Mouse (Mus musculus): Measurements from ENCODE around the gene Olfr1385. TPM values are rescaled to one million over a fixed set of nuclear protein-coding genes. Genes with fewer than 3 reads are reported as not detected.

The Olfr1385 gene
- polyA plus RNA-seq (2017; shearing (Covaris generic)) = 0.05 TPM

DNA sequence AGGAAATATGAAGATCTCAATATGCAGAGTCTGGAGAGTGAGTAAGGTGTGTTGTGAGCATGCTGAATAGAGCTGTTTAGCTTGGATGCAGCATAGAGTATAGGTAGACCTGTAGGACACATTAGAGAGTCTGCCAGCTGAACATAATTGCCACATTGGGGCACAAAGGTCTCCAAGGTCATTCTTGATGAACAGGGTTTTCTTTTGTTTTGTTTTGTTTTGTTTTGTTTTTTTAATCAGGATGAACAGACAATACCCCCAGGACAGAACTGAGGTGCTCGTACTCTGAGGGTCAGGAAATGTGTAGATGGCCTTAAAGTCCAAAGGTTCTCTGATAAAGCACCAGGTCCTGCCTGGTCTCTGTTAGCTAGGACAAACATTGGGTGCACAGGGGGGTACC lies at the start of gene Olfr1385:
Gene Olfr1385 (plus strand): TSS at position 301 of the 400 bp plus-strand sequence.

DNA sequence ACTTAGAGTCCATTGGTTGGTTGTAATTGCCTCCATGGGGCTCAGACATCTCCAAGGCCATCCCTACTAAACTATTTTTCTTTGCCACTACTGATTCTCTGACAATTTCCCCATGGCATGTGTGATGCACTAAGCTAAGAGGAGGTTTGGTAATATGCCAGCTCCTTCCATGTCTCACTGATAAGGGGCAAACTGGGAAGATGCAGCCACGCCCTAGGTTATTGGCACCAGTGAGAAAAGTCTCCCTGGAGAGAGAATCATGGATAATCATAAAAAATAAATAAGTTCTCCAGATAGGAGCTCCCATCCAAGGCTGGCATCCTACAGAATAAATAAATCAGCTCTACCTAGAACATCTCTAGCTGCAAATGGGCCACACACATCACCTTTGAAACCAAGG lies 33.8 kb upstream of the Olfr1385 start, which contains the start of gene Olfr1387:
Gene Olfr1387 (plus strand): TSS at position 301 of the 400 bp plus-strand sequence.

GRCm38 (mm10) chr11:49464746-49465145 lies 24.1 kb upstream of the Olfr1385 start, which contains the start of gene Olfr1386:
Gene Olfr1386, plus strand, starts transcription at chr11:49465046.

DNA sequence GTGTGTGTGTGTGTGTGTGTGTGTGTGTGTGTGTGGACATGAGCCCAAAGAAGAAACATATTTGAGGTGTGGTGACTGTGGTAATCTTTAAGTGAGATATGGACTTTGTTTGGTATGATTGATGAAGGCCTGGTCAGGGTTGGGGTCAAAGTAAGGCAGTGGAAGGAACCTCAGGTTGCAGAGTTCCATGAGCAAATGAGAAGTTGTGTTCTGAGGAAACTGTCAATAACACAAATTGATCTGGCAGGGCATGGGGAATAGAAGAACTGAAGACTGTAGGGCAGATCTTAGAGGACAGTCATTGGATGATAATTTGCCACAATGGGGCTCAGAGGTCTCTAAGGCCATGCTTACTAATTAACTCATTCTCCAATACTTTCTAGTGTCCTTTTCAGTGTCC lies 30.5 kb downstream of the Olfr1385 start, which contains the start of gene Olfr1383:
Gene Olfr1383 (plus strand): TSS at position 301 of the 400 bp plus-strand sequence.

DNA sequence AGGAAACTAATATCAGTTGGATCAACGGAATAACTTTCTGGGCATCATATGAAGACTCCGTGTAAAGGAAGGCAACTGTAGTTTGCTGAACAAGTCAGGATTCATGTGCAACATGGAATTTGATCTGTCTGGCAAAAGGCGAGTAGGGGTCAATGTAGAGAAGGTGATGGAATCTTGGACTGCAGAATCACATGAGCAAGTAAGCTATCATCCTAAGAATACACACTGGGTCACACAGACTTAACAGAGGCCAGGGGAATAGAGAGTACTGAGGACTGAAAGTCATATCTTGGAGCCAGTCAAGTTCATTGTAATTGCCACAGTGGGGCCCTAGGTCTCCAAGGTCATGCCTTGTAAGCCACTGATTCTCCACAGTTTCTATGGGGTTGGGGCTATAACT lies 39.1 kb downstream of the Olfr1385 start, which contains the start of gene Olfr1382:
Gene Olfr1382 (plus strand): TSS at position 301 of the 400 bp plus-strand sequence.

GRCm38 (mm10) chr11:49543149-49543548 lies 54.3 kb downstream of the Olfr1385 start, which contains the start of gene Olfr1381:
Gene Olfr1381, plus strand, starts transcription at chr11:49543449.

Other genes with a start within 250 kb of the Olfr1385 start
- gene Mgat1, start 244.9 kb upstream of the Olfr1385 start, polyA plus RNA-seq (2017; shearing (Covaris generic)) = 95.9 TPM
- 0.08 TPM for gene Olfr1393, start 210.8 kb upstream of the Olfr1385 start, polyA plus RNA-seq (2017; shearing (Covaris generic))
- gene Olfr1392, start 203.8 kb upstream of the Olfr1385 start, polyA plus RNA-seq (2017; shearing (Covaris generic)) = not detected
- not detected for gene Olfr10, start 184.3 kb upstream of the Olfr1385 start, polyA plus RNA-seq (2017; shearing (Covaris generic))
- gene Olfr1391, start 166.3 kb upstream of the Olfr1385 start, polyA plus RNA-seq (2017; shearing (Covaris generic)) = not detected
- not detected for gene Olfr1390, start 153.9 kb upstream of the Olfr1385 start, polyA plus RNA-seq (2017; shearing (Covaris generic))
- not detected for gene Olfr1389, start 66.0 kb upstream of the Olfr1385 start, polyA plus RNA-seq (2017; shearing (Covaris generic))
- 0.06 TPM for gene Olfr1388, start 52.4 kb upstream of the Olfr1385 start, polyA plus RNA-seq (2017; shearing (Covaris generic))
- gene Olfr1387, start 33.7 kb upstream of the Olfr1385 start, polyA plus RNA-seq (2017; shearing (Covaris generic)) = not detected
- not detected for gene Olfr1386, start 24.0 kb upstream of the Olfr1385 start, polyA plus RNA-seq (2017; shearing (Covaris generic))
- not detected for gene Olfr1384, start 17.7 kb downstream of the Olfr1385 start, polyA plus RNA-seq (2017; shearing (Covaris generic))
- not detected for gene Olfr1383, start 30.6 kb downstream of the Olfr1385 start, polyA plus RNA-seq (2017; shearing (Covaris generic))
- gene Olfr1382, start 39.2 kb downstream of the Olfr1385 start, polyA plus RNA-seq (2017; shearing (Covaris generic)) = not detected
- gene Olfr1381, start 54.4 kb downstream of the Olfr1385 start, polyA plus RNA-seq (2017; shearing (Covaris generic)) = not detected
- gene Olfr1380, start 67.8 kb downstream of the Olfr1385 start, polyA plus RNA-seq (2017; shearing (Covaris generic)) = not detected
- 0.02 TPM for gene Flt4, start 120.2 kb downstream of the Olfr1385 start, polyA plus RNA-seq (2017; shearing (Covaris generic))
- gene Scgb3a1, start 174.5 kb downstream of the Olfr1385 start, polyA plus RNA-seq (2017; shearing (Covaris generic)) = 0.77 TPM
- 90.1 TPM for gene Cnot6, start 223.7 kb downstream of the Olfr1385 start, polyA plus RNA-seq (2017; shearing (Covaris generic))